Mouse (Mus musculus) MEL (cell line): ENCODE measurements around the gene Cdyl. TPM values are rescaled to one million over a fixed set of nuclear protein-coding genes. Genes with fewer than 3 reads are reported as not detected.
A peak's percentile ranks its signal among the peaks of the same experiment; 100 is the strongest.

ENCODE experiments used
- DNase-seq: peaks from one replicate; pipeline ENCODE4 v3.0.0; 2011; ENCODE audit warnings: low read depth, low spot score
- H3K27ac ChIP-seq: 2 replicates; pipeline ENCODE4 v1.5.1; 2012; ENCODE audit warnings: low read depth, mild to moderate bottlenecking, control low read depth, low read length, moderate library complexity; ENCODE audit not compliant: control insufficient read depth
- H3K27me3 ChIP-seq, 2 experiments: fragments of 150-350 bp in 1 of 2; sonication (generic) in 1 of 2; 2 replicates each; pipeline ENCODE4 v1.6.1; 2012; ENCODE audit warnings: low read length in 2 of 2, mild to moderate bottlenecking in 2 of 2, improper control_type of control experiment in 1 of 2, moderate library complexity in 1 of 2; ENCODE audit not compliant: insufficient read depth in 2 of 2, control insufficient read depth in 1 of 2
- H3K36me3 ChIP-seq, 2 experiments: 2 replicates each; pipeline ENCODE4 v1.6.1; 2012 to 2014; ENCODE audit warnings: low read length in 2 of 2, improper control_type of control experiment in 1 of 2, inconsistent platforms in 1 of 2, mild to moderate bottlenecking in 1 of 2; ENCODE audit not compliant: insufficient read depth in 2 of 2, control insufficient read depth in 1 of 2
- H3K4me1 ChIP-seq, 2 experiments: fragments of 150-350 bp in 1 of 2; sonication (generic) in 1 of 2; 2 replicates each; pipeline ENCODE4 v1.6.1; 2012; ENCODE audit warnings: low read length in 2 of 2, improper control_type of control experiment in 1 of 2, mild to moderate bottlenecking in 1 of 2; ENCODE audit not compliant: insufficient read depth in 2 of 2, control insufficient read depth in 1 of 2
- H3K4me3 ChIP-seq, 2 experiments: fragments of 150-350 bp in 1 of 2; sonication (generic) in 1 of 2; 2 replicates each; pipeline ENCODE4 v1.5.1; 2012; ENCODE audit warnings: low read depth in 2 of 2, low read length in 2 of 2, mild to moderate bottlenecking in 2 of 2, moderate library complexity in 2 of 2, control low read depth in 1 of 2, improper control_type of control experiment in 1 of 2; ENCODE audit not compliant: control insufficient read depth in 1 of 2, insufficient read depth in 1 of 2
- H3K79me2 ChIP-seq: 2 replicates; pipeline ENCODE4 v1.6.1; 2012; ENCODE audit warnings: mild to moderate bottlenecking, low read length, moderate library complexity; ENCODE audit not compliant: control insufficient read depth, poor library complexity, insufficient read depth
- H3K9ac ChIP-seq: 2 replicates; pipeline ENCODE4 v1.6.1; 2012; ENCODE audit warnings: low read depth, mild to moderate bottlenecking, control low read depth, low read length, moderate library complexity; ENCODE audit not compliant: control insufficient read depth, poor library complexity, severe bottlenecking
- H3K9me3 ChIP-seq: fragments of 150-350 bp; sonication (generic); replicated peaks from 2 replicates; pipeline ENCODE4 v1.6.1; 2012; ENCODE audit warnings: mild to moderate bottlenecking, low read length, improper control_type of control experiment, moderate library complexity; ENCODE audit not compliant: insufficient read depth
- ELF1 ChIP-seq: IDR thresholded peaks from 2 replicates; pipeline ENCODE4 v1.6.1; 2014; ENCODE audit warnings: low read depth, mild to moderate bottlenecking, inconsistent platforms, low read length, improper control_type of control experiment, moderate library complexity
- EP300 ChIP-seq, 2 experiments: IDR thresholded peaks; 2 replicates each; pipeline ENCODE4 v1.6.1; 2011; ENCODE audit warnings: improper control_type of control experiment in 2 of 2, low read length in 2 of 2, low read depth in 1 of 2, mild to moderate bottlenecking in 1 of 2
- GATA1 ChIP-seq: IDR thresholded peaks from 2 replicates; pipeline ENCODE4 v1.6.1; 2011; ENCODE audit warnings: low read depth, low read length, improper control_type of control experiment
- KAT2A ChIP-seq: conservative IDR thresholded peaks from 2 replicates; pipeline ENCODE4 v1.6.1; 2012; ENCODE audit warnings: low read depth, low read length, improper control_type of control experiment, inconsistent platforms
- MXI1 ChIP-seq: IDR thresholded peaks from 2 replicates; pipeline ENCODE4 v1.6.1; 2011; ENCODE audit warnings: mild to moderate bottlenecking, low read depth, low read length, improper control_type of control experiment
- MYB ChIP-seq: IDR thresholded peaks from 2 replicates; pipeline ENCODE4 v1.6.1; 2011; ENCODE audit warnings: mild to moderate bottlenecking, low read depth, low read length, improper control_type of control experiment
- NELFE ChIP-seq: IDR thresholded peaks from 2 replicates; pipeline ENCODE4 v1.6.1; 2011; ENCODE audit warnings: low read depth, low read length, improper control_type of control experiment
- NRF1 ChIP-seq: IDR thresholded peaks from 2 replicates; pipeline ENCODE4 v1.6.1; 2014; ENCODE audit warnings: low read depth, mild to moderate bottlenecking, inconsistent platforms, low read length, improper control_type of control experiment, moderate library complexity; ENCODE audit not compliant: poor library complexity, insufficient read depth, severe bottlenecking
- POLR2A ChIP-seq, 2 experiments: IDR thresholded peaks; 2 replicates each; pipeline ENCODE4 v1.6.1; 2011 to 2012; ENCODE audit warnings: low read length in 2 of 2, mild to moderate bottlenecking in 2 of 2, control low read depth in 1 of 2, improper control_type of control experiment in 1 of 2, low read depth in 1 of 2, moderate library complexity in 1 of 2; ENCODE audit not compliant: control insufficient read depth in 1 of 2, insufficient read depth in 1 of 2, poor library complexity in 1 of 2
- POLR2AphosphoS5 ChIP-seq: IDR thresholded peaks from 2 replicates; pipeline ENCODE4 v1.6.1; 2012; ENCODE audit warnings: low read depth, borderline replicate concordance, mild to moderate bottlenecking, inconsistent platforms, low read length, moderate library complexity, mixed read lengths
- RAD21 ChIP-seq: IDR thresholded peaks from 2 replicates; pipeline ENCODE4 v1.6.1; 2011; ENCODE audit warnings: mild to moderate bottlenecking, low read depth, low read length, improper control_type of control experiment
- RCOR1 ChIP-seq: IDR thresholded peaks from 2 replicates; pipeline ENCODE4 v1.6.1; 2012; ENCODE audit warnings: low read depth, mild to moderate bottlenecking, inconsistent platforms, low read length, improper control_type of control experiment
- SMC3 ChIP-seq: IDR thresholded peaks from 2 replicates; pipeline ENCODE4 v1.6.1; 2011; ENCODE audit warnings: low read depth, low read length, improper control_type of control experiment
- TCF12 ChIP-seq: IDR thresholded peaks from 2 replicates; pipeline ENCODE4 v1.6.1; 2014; ENCODE audit warnings: low read depth, mild to moderate bottlenecking, inconsistent platforms, low read length, improper control_type of control experiment, moderate library complexity
- USF1 ChIP-seq: IDR thresholded peaks from 2 replicates; pipeline ENCODE4 v1.6.1; 2014; ENCODE audit warnings: low read depth, mild to moderate bottlenecking, inconsistent platforms, low read length, improper control_type of control experiment, moderate library complexity
- USF2 ChIP-seq, 2 experiments: IDR thresholded peaks; 2 replicates each; pipeline ENCODE4 v1.6.1; 2011 to 2012; ENCODE audit warnings: improper control_type of control experiment in 2 of 2, low read length in 2 of 2, borderline replicate concordance in 1 of 2, inconsistent platforms in 1 of 2, low read depth in 1 of 2, mild to moderate bottlenecking in 1 of 2; ENCODE audit not compliant: insufficient read depth in 1 of 2
- ZNF384 ChIP-seq: IDR thresholded peaks from 2 replicates; pipeline ENCODE4 v1.6.1; 2012; ENCODE audit warnings: low read depth, mild to moderate bottlenecking, inconsistent platforms, low read length, improper control_type of control experiment
- polyA plus RNA-seq, 2 experiments: library from polyadenylated mRNA; stranded (reverse) in 1 of 2; unstranded in 1 of 2; fragments of >175 nt in 1 of 2; fragments of >200 nt in 1 of 2; gene quantifications; 2 replicates each; pipeline versions ENCODE4 v1.2.1 to v1.2.4; 2012; ENCODE audit warnings: low replicate concordance in 2 of 2, low read depth in 1 of 2; ENCODE audit not compliant: insufficient read length in 2 of 2, insufficient read depth in 1 of 2, missing spikeins in 1 of 2
- total RNA-seq: library from RNA; depleted of rRNA; stranded (reverse); fragments of 300-350 nt; gene quantifications from 2 replicates; pipeline ENCODE4 v1.2.3, GENCODE M21; 2012

The Cdyl gene
- total and polyA plus RNA-seq, 3 experiments = 8.9 to 32.2 TPM; not detected in 1

DNA sequence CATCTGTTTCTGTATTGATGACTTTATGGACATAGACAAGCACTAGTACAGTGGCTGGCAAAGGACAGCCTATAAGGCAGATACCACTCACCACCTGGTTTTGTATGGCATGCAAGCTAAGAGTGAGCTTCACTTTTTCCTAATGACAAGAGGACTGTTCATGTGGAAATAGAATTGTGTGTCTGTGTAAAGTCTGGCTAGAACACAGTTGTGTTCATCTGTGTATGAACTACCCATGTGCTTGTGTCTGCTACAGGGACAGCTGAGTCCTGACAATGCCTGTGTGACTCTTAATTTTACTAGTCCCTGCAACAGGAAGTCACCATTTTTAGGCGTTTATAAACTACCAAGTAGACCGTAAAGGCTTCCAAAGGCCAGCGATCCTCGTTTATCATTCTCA lies 158.4 kb downstream of the Cdyl start:
- peaks cover 14% of the 10 kb centered on the region for H3K79me2 ChIP-seq
- H3K9ac ChIP-seq = no peak overlapping the region
- H3K4me1 ChIP-seq = peaks cover 17 to 20% of the 10 kb centered on the region in 2 experiments
- H3K9me3 ChIP-seq = no peaks in the 10 kb centered on the region
- TF ChIP-seq POLR2A (IDR thresholded peaks at IDR 0.05; ENCODE audit: control insufficient read depth in 1 of 2, insufficient read depth in 1 of 2, low read depth in 1 of 2, low read length in 2 of 2, poor library complexity in 1 of 2) (no peak), ZNF384 (no peak), RAD21 (no peak), RCOR1 (no peak), NELFE (no peak), POLR2AphosphoS5 (no peak), NRF1 (no peak), KAT2A (no peak), USF1 (no peak), ELF1 (no peak), EP300 (IDR thresholded peaks at IDR 0.05; ENCODE audit: low read depth in 1 of 2, low read length in 2 of 2) (no peak), TCF12 (no peak), SMC3 (no peak), MYB (no peak), GATA1 (no peak)
- H3K27ac ChIP-seq = no peak overlapping the region
- no peaks in the 10 kb centered on the region for H3K27me3 ChIP-seq
- H3K36me3 ChIP-seq = peaks cover 2 to 20% of the 10 kb centered on the region in 2 experiments; a peak in 3 of 4 replicates
- H3K4me3 ChIP-seq = no peak overlapping the region
- DNase-seq = no peak

DNA sequence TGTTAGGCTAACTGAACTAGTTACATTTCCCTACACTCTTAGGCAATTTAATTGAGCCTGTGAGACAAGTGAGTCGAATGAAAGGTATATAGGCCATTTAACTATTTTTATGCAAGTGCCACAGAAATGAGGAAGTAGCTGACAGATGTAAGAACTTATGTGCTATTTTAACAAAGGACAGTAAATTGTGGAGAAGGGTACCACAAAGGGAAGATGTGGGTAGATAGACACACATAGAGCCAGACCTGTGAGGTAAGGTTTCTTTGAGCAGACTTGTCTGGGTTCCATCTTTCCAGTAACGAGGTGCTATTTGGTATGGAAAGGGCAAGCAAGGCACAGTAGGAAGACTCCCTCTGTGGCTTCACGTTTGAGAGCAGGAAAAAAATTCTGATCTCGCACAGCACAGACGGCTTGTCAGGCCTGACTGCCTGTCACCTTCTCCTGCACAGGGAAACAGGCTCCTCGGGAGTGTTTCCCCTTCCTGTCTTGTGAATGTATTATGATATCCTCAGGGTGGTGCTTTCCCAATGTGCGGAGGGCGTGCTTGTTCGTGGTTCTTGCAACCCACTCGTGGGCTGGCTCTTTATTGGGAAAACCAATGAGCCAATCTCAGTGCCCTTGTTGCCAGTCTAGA lies 162.3 kb downstream of the Cdyl start:
- Histone ChIP-seq H3K4me3 (no peak overlapping the region), H3K36me3 (peaks cover 9 to 20% of the 10 kb centered on the region in 2 experiments), H3K27ac (no peak overlapping the region)

More for the DNA sequence above, 162.3 kb downstream of the Cdyl start:
- Histone ChIP-seq H3K9ac (no peak overlapping the region), H3K4me1 (peaks cover 16 to 25% of the 10 kb centered on the region in 2 experiments), H3K79me2 (no peaks in the 10 kb centered on the region), H3K9me3 (no peaks in the 10 kb centered on the region), H3K27me3 (no peaks in the 10 kb centered on the region)
- TF ChIP-seq MXI1 = no peak
- TF ChIP-seq RCOR1 = peak; percentile 23; the same call in 1 of the 2 replicates
- no peak for TF ChIP-seq USF2 (IDR thresholded peaks at IDR 0.05; ENCODE audit: borderline replicate concordance in 1 of 2, insufficient read depth in 1 of 2, low read depth in 1 of 2, low read length in 2 of 2)
- no peak for TF ChIP-seq RAD21
- TF ChIP-seq SMC3 = no peak
- peak in 1 of 2 experiments; percentile 41; a peak in 2 of 4 replicates for TF ChIP-seq EP300 (IDR thresholded peaks at IDR 0.05; ENCODE audit: low read depth in 1 of 2, low read length in 2 of 2)
- DNase-seq = peak; percentile 66
